In the genomic region with DNA sequence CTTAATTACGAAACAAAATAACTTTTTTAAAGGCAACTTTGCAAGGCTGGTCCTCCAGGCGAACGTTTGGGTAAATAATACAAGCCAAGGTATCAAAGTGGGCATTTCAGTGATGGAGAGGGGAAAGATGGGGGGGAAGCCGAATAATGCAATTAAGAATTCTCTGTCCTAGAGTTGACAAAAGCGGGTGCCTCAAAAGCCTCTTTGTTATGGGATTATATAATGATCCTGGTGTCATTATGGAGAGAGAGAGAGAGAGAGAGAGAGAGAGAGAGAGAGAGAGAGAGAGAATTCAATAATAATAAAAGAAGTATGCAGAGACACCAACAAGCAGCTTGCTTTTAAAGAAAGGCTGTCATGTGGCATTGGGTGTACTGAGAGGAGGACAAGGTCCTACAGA, we compare ENCODE assay signal across 10 mouse cellular contexts. TPM values are rescaled to one million over a fixed set of nuclear protein-coding genes. Genes with fewer than 3 reads are reported as not detected.
DNase-seq lines count a peak whose midpoint lies in the region; ATAC-seq lines count a peak whose summit lies in the region.
"Had no signal": no experiment of that assay in that cellular context is flagged by ENCODE, and none has a peak within 500 bp of the region (broad histone marks: within the 10 kb centered on the region; RNA-seq: fewer than 3 reads in every experiment).

No protein-coding gene starts in this region.

- peak; percentile 36 for DNase-seq in intestine, embryonic 14.5 days (ENCODE audit: low spot score)
- no peak for DNase-seq in embryonic facial prominence, embryonic 11.5 days (ENCODE audit: low spot score)
- DNase-seq in hindbrain, embryonic 10.5 days (ENCODE audit: low spot score): no peak
- DNase-seq in cerebellum, postnatal 25 days: no peak
- DNase-seq in layer of hippocampus, postnatal 14 days (ENCODE audit: low spot score in 2 of 2): no peak
- DNase-seq: gastrocnemius, postnatal 25 days had no signal

- WGBS in intestine, embryonic 14.5 days: 22% methylated on average over 5 of the region's 5 CpGs
- 16% methylated on average over 5 of the region's 5 CpGs for WGBS in intestine, embryonic 16.5 days
- 6% methylated on average over 5 of the region's 5 CpGs for whole genome bisulfite sequencing in embryonic facial prominence, embryonic 11.5 days
- WGBS in hindbrain, embryonic 10.5 days: 6% methylated on average over 5 of the region's 5 CpGs
- WGBS in midbrain, embryonic 16.5 days: 4% methylated on average over 5 of the region's 5 CpGs

- peak overlapping the region; percentile 99; the same call in 1 of the 2 replicates for H3K4me2 ChIP-seq in intestine, embryonic 14.5 days (ENCODE audit: low read length)
- H3K4me2 ChIP-seq in intestine, embryonic 16.5 days (ENCODE audit: low read depth, low read length): no peak overlapping the region
- peak overlapping the region; percentile 96 for H3K4me2 ChIP-seq in embryonic facial prominence, embryonic 11.5 days (ENCODE audit: low read depth, low read length)
- H3K4me2 ChIP-seq in midbrain, embryonic 16.5 days (ENCODE audit: low read length): peak overlapping the region; percentile 99

- H3K4me3 ChIP-seq in intestine, embryonic 14.5 days (ENCODE audit: low read depth, low read length): peak overlapping the region; percentile 52; the same call in 1 of the 2 replicates
- no peak overlapping the region for H3K4me3 ChIP-seq in intestine, embryonic 16.5 days (ENCODE audit: low read length)
- no peak overlapping the region for H3K4me3 ChIP-seq in embryonic facial prominence, embryonic 11.5 days (ENCODE audit: low read depth, low read length)
- H3K4me3 ChIP-seq in hindbrain, embryonic 10.5 days: peak overlapping the region; percentile 80
- H3K4me3 ChIP-seq in midbrain, embryonic 16.5 days (ENCODE audit: low read depth, low read length): peak overlapping the region; percentile 69

- no peak overlapping the region for H3K27ac ChIP-seq in intestine, embryonic 14.5 days (ENCODE audit: low read depth)
- no peak overlapping the region for H3K27ac ChIP-seq in intestine, embryonic 16.5 days (ENCODE audit: low read length)
- no peak overlapping the region for H3K27ac ChIP-seq in embryonic facial prominence, embryonic 11.5 days (replicated peaks; ENCODE audit: low read depth, low read length)
- peak overlapping the region; percentile 97; the same call in 1 of the 2 replicates for H3K27ac ChIP-seq in hindbrain, embryonic 10.5 days
- H3K27ac ChIP-seq in midbrain, embryonic 16.5 days (ENCODE audit: low read length): peak overlapping the region; percentile 86

- ATAC-seq in intestine, embryonic 14.5 days (replicated peaks; ENCODE audit: low FRiP score, low TSS enrichment, low read depth): no peak
- ATAC-seq in intestine, embryonic 16.5 days: no peak
- no peak for ATAC-seq in embryonic facial prominence, embryonic 11.5 days (replicated peaks; ENCODE audit: insufficient number of reproducible peaks, low FRiP score, low TSS enrichment, low read depth)
- no peak for ATAC-seq in midbrain, embryonic 16.5 days
- ATAC-seq in granulocyte monocyte progenitor cell, adult 5-6 weeks (replicated peaks; ENCODE audit: poor library complexity, severe bottlenecking): no peak

- peaks cover 16% of the 10 kb centered on the region for H3K4me1 ChIP-seq in intestine, embryonic 14.5 days (replicated peaks; ENCODE audit: control insufficient read depth, insufficient read depth, low read length)
- peaks cover 9% of the 10 kb centered on the region; the same call in 1 of the 2 replicates for H3K4me1 ChIP-seq in intestine, embryonic 16.5 days (ENCODE audit: control insufficient read depth, insufficient read depth, low read length)
- H3K4me1 ChIP-seq in embryonic facial prominence, embryonic 11.5 days (ENCODE audit: control insufficient read depth, insufficient read depth, low read length): no peaks in the 10 kb centered on the region
- H3K4me1 ChIP-seq in hindbrain, embryonic 10.5 days (replicated peaks): peaks cover 23% of the 10 kb centered on the region
- H3K4me1 ChIP-seq in midbrain, embryonic 16.5 days (ENCODE audit: control insufficient read depth, insufficient read depth, low read length): peaks cover 19% of the 10 kb centered on the region

- H3K36me3 ChIP-seq in intestine, embryonic 14.5 days (ENCODE audit: control insufficient read depth, insufficient read depth, low read length): no peaks in the 10 kb centered on the region
- no peaks in the 10 kb centered on the region for H3K36me3 ChIP-seq in intestine, embryonic 16.5 days (ENCODE audit: control insufficient read depth, insufficient read depth, low read length)
- no peaks in the 10 kb centered on the region for H3K36me3 ChIP-seq in embryonic facial prominence, embryonic 11.5 days (replicated peaks; ENCODE audit: control insufficient read depth, insufficient read depth, low read depth, low read length)
- no peaks in the 10 kb centered on the region for H3K36me3 ChIP-seq in hindbrain, embryonic 10.5 days
- H3K36me3 ChIP-seq in midbrain, embryonic 16.5 days (ENCODE audit: control insufficient read depth, insufficient read depth, low read length): no peaks in the 10 kb centered on the region

- H3K27me3 ChIP-seq in intestine, embryonic 14.5 days (replicated peaks; ENCODE audit: control insufficient read depth, insufficient read depth, low read length): peaks cover 69% of the 10 kb centered on the region
- H3K27me3 ChIP-seq in intestine, embryonic 16.5 days (replicated peaks; ENCODE audit: control insufficient read depth, insufficient read depth, low read length): peaks cover 52% of the 10 kb centered on the region
- H3K27me3 ChIP-seq in embryonic facial prominence, embryonic 11.5 days (ENCODE audit: control insufficient read depth, insufficient read depth, low read length): peaks cover 15% of the 10 kb centered on the region
- H3K27me3 ChIP-seq in hindbrain, embryonic 10.5 days (ENCODE audit: insufficient read depth, poor library complexity, severe bottlenecking): peaks cover 41% of the 10 kb centered on the region
- peaks cover 2% of the 10 kb centered on the region; the same call in 1 of the 2 replicates for H3K27me3 ChIP-seq in midbrain, embryonic 16.5 days (ENCODE audit: control insufficient read depth, insufficient read depth, low read depth, low read length)

- no peak overlapping the region for H3K9ac ChIP-seq in intestine, embryonic 14.5 days (ENCODE audit: low read length)
- H3K9ac ChIP-seq in intestine, embryonic 16.5 days (ENCODE audit: low read depth, low read length): no peak overlapping the region
- no peak overlapping the region for H3K9ac ChIP-seq in embryonic facial prominence, embryonic 11.5 days (replicated peaks; ENCODE audit: low read length)
- peak overlapping the region; percentile 67; the same call in 1 of the 2 replicates for H3K9ac ChIP-seq in midbrain, embryonic 16.5 days (ENCODE audit: low read depth, low read length)

- H3K9me3 ChIP-seq in intestine, embryonic 14.5 days (ENCODE audit: control insufficient read depth, low read length): no peaks in the 10 kb centered on the region
- no peaks in the 10 kb centered on the region for H3K9me3 ChIP-seq in intestine, embryonic 16.5 days (ENCODE audit: control insufficient read depth, low read length)
- H3K9me3 ChIP-seq in embryonic facial prominence, embryonic 11.5 days (replicated peaks; ENCODE audit: control insufficient read depth, low read length): no peaks in the 10 kb centered on the region
- no peaks in the 10 kb centered on the region for H3K9me3 ChIP-seq in hindbrain, embryonic 10.5 days
- H3K9me3 ChIP-seq in midbrain, embryonic 16.5 days (replicated peaks; ENCODE audit: control insufficient read depth, low read length, poor library complexity, severe bottlenecking): no peaks in the 10 kb centered on the region
- H3K9me3 ChIP-seq: megakaryocyte, embryonic 14.5 days had no signal

RNA-seq across cellular contexts. Expression of gene Zfp536, which starts 0.5 kb away (rescaled TPM):
- 11.5 and 14.4 TPM in 2 replicates for polyA plus RNA-seq in intestine, embryonic 14.5 days (2014; fragmentation: Nextera tagmentation; extraction: Ambion mirVana)
- polyA plus RNA-seq in intestine, embryonic 16.5 days (2015; fragmentation: Nextera tagmentation; extraction: Ambion mirVana): 7.0 and 8.8 TPM in 2 replicates
- polyA plus RNA-seq in embryonic facial prominence, embryonic 11.5 days (2014; fragmentation: Nextera tagmentation; extraction: Ambion mirVana): 9.1 and 9.9 TPM in 2 replicates
- polyA plus RNA-seq in hindbrain, embryonic 10.5 days (2016; fragmentation: Nextera tagmentation; extraction: Ambion mirVana): 32.2 and 40.7 TPM in 2 replicates
- polyA plus RNA-seq in midbrain, embryonic 16.5 days (2015; fragmentation: Nextera tagmentation; extraction: Ambion mirVana): 24.4 and 30.5 TPM in 2 replicates
- 0.23 and 0.52 TPM in 2 replicates for total RNA-seq in granulocyte monocyte progenitor cell, adult 5-6 weeks (2014; fragmentation: Nextera tagmentation)
- not detected in 2 replicates for total RNA-seq in granulocyte monocyte progenitor cell, adult 5-6 weeks (2017)
- total RNA-seq in layer of hippocampus, postnatal 14 days (2021): 10 to 100 TPM; 49.4 to 49.5 TPM

Comparison
In these comparisons a context has a peak if more than half of its experiments do, and no peak if none do; other contexts are left out.
1. H3K4me3 ChIP-seq: peak in intestine, embryonic 14.5 days (single experiment), hindbrain, embryonic 10.5 days (single experiment) and midbrain, embryonic 16.5 days (single experiment); none in intestine, embryonic 16.5 days (single experiment) and embryonic facial prominence, embryonic 11.5 days (single experiment).
2. H3K27ac ChIP-seq: peak in hindbrain, embryonic 10.5 days (single experiment) and midbrain, embryonic 16.5 days (single experiment); none in intestine, embryonic 14.5 days (single experiment), intestine, embryonic 16.5 days (single experiment) and embryonic facial prominence, embryonic 11.5 days (single experiment).